Mouse (Mus musculus) intestine, postnatal 0 days (tissue): ENCODE data around the gene Plcb4. TPM values are rescaled to one million over a fixed set of nuclear protein-coding genes. Genes with fewer than 3 reads are reported as not detected.

Experiments used
- ATAC-seq: fragments of 200-750 bp; cut with Nextera tagmentation; 2 replicates; pipeline ENCODE4 v1.8.0; 2017; ENCODE audit warnings: mild to moderate bottlenecking, moderate TSS enrichment, moderate library complexity
- H3K27ac ChIP-seq: fragments of 300-500 bp; sonication (generic); 2 replicates; pipeline ENCODE4 v1.5.1; 2014; ENCODE audit warnings: mild to moderate bottlenecking, low read depth, low read length, moderate library complexity
- H3K27me3 ChIP-seq: fragments of 300-500 bp; sonication (generic); replicated peaks from 2 replicates; pipeline ENCODE4 v1.6.1; 2014; ENCODE audit warnings: low read length, mixed read lengths; ENCODE audit not compliant: control insufficient read depth, insufficient read depth
- H3K36me3 ChIP-seq: fragments of 300-500 bp; sonication (generic); 2 replicates; pipeline ENCODE4 v1.6.1; 2014; ENCODE audit warnings: mild to moderate bottlenecking, moderate library complexity; ENCODE audit not compliant: control insufficient read depth, insufficient read depth
- H3K4me1 ChIP-seq: fragments of 300-500 bp; sonication (generic); replicated peaks from 2 replicates; pipeline ENCODE4 v1.6.1; 2014; ENCODE audit warnings: antibody characterized with exemption, low read length, mixed read lengths; ENCODE audit not compliant: control insufficient read depth, insufficient read depth
- H3K4me2 ChIP-seq: fragments of 300-500 bp; sonication (generic); replicated peaks from 2 replicates; pipeline ENCODE4 v1.6.1; 2014; ENCODE audit warnings: low read depth, mild to moderate bottlenecking, moderate library complexity
- H3K4me3 ChIP-seq: fragments of 300-500 bp; sonication (generic); 2 replicates; pipeline ENCODE4 v1.5.1; 2014; ENCODE audit warnings: low read depth, low read length
- H3K9ac ChIP-seq: fragments of 300-500 bp; sonication (generic); 2 replicates; pipeline ENCODE4 v1.6.1; 2014; ENCODE audit warnings: mild to moderate bottlenecking, low read depth, low read length
- H3K9me3 ChIP-seq: fragments of 300-500 bp; sonication (generic); 2 replicates; pipeline ENCODE4 v1.6.1; 2016; ENCODE audit warnings: mixed run types; ENCODE audit not compliant: control insufficient read depth
- CTCF ChIP-seq: sonication (generic); IDR thresholded peaks from 2 replicates; pipeline ENCODE4 v1.5.1; 2016; ENCODE audit warnings: low read depth, mild to moderate bottlenecking, control low read depth, antibody characterized with exemption, moderate library complexity
- WGBS: fragments of 180-500 bp; shearing (Covaris S2); extraction: QIAGEN DNeasy Blood & Tissue Kit; methylation state at CpG from one replicate; pipeline ENCODE4 v1.1.7; 2014; 5-methylcytosine and 5-hydroxymethylcytosine counted together
- polyA plus RNA-seq: library from polyadenylated mRNA; unstranded; fragments of >200 nt; fragmentation: Nextera tagmentation; extraction: Ambion mirVana; gene quantifications from 2 replicates; pipeline ENCODE4 v1.2.1, GENCODE M21; 2015

The Plcb4 gene
- polyA plus RNA-seq, 1 experiment from 2014 or later = 5.5 TPM

- Histone ChIP-seq H3K27me3 (no peaks in the 10 kb centered on the region), H3K9ac (no peak overlapping the region), H3K4me2 (no peak overlapping the region), H3K27ac (no peak overlapping the region), H3K4me1 (no peaks in the 10 kb centered on the region), H3K9me3 (no peaks in the 10 kb centered on the region), H3K4me3 (no peak overlapping the region), H3K36me3 (no peaks in the 10 kb centered on the region)
- ATAC-seq = no peak
- 77% methylated on average over 2 of the region's 2 CpGs for WGBS
- TF ChIP-seq CTCF = no peak
These were observed 198.0 kb downstream of the Plcb4 start for GRCm38 (mm10) chr2:135856826-135857225.

GRCm38 (mm10) chr2:135861531-135862488 is 203.0 kb downstream of the Plcb4 start:
- Histone ChIP-seq H3K4me2 (no peak overlapping the region), H3K9me3 (no peaks in the 10 kb centered on the region), H3K36me3 (no peaks in the 10 kb centered on the region), H3K4me3 (no peak overlapping the region), H3K9ac (no peak overlapping the region), H3K27ac (no peak overlapping the region), H3K27me3 (no peaks in the 10 kb centered on the region), H3K4me1 (no peaks in the 10 kb centered on the region)
- no peak for TF ChIP-seq CTCF
- 83% methylated on average over 8 of the region's 8 CpGs for WGBS
- ATAC-seq = no peak

GRCm38 (mm10) chr2:135862489-135863390 is 203.9 kb downstream of the Plcb4 start:
- H3K36me3 ChIP-seq = no peaks in the 10 kb centered on the region
- H3K27me3 ChIP-seq = no peaks in the 10 kb centered on the region
- no peak overlapping the region for H3K4me2 ChIP-seq
- TF ChIP-seq CTCF = no peak
- 54% methylated on average over 5 of the region's 5 CpGs for WGBS
- no peak overlapping the region for H3K27ac ChIP-seq
- H3K9ac ChIP-seq = no peak overlapping the region
- no peak for ATAC-seq
- no peaks in the 10 kb centered on the region for H3K4me1 ChIP-seq
- no peaks in the 10 kb centered on the region for H3K9me3 ChIP-seq
- H3K4me3 ChIP-seq = no peak overlapping the region

GRCm38 (mm10) chr2:135863391-135864076 is 204.7 kb downstream of the Plcb4 start:
- no peak overlapping the region for H3K4me3 ChIP-seq

DNA sequence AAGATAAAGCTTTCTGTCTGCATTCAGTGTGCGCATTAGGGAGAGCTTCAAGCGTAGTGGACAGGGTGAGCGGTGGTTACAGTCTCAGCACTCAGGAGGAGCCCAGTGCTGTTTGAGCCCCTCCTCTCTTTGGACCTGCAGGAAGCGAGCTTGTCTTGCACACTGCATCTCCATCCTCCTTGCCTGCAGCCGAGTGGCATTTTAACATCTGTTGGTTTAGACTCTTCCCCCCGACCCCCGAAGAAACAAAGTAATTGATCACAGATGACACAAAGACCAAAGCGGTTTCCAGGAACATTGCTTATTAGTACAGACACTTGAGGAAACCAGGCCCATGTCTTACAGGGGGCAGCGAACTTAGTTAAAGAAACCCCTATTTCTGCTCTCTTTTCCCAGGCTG is 207.6 kb downstream of the Plcb4 start:
- Histone ChIP-seq H3K4me3 (no peak overlapping the region), H3K27ac (no peak overlapping the region), H3K4me2 (no peak overlapping the region), H3K27me3 (no peaks in the 10 kb centered on the region), H3K9me3 (no peaks in the 10 kb centered on the region), H3K36me3 (no peaks in the 10 kb centered on the region), H3K9ac (no peak overlapping the region), H3K4me1 (no peaks in the 10 kb centered on the region)
- 57% methylated on average over 9 of the region's 9 CpGs for WGBS
- TF ChIP-seq CTCF = no peak
- no peak for ATAC-seq

More at GRCm38 (mm10) chr2:135863391-135864076, 204.7 kb downstream of the Plcb4 start:
- Histone ChIP-seq H3K36me3 (no peaks in the 10 kb centered on the region), H3K9ac (no peak overlapping the region), H3K27me3 (no peaks in the 10 kb centered on the region), H3K9me3 (no peaks in the 10 kb centered on the region), H3K4me2 (no peak overlapping the region), H3K27ac (no peak overlapping the region), H3K4me1 (no peaks in the 10 kb centered on the region)
- no peak for ATAC-seq
- WGBS = 89% methylated on average over 4 of the region's 4 CpGs
- no peak for TF ChIP-seq CTCF
